Mouse (Mus musculus) ES-Bruce4 (cell line): Measurements from ENCODE around the gene Gucy2d. TPM values are rescaled to one million over a fixed set of nuclear protein-coding genes. Genes with fewer than 3 reads are reported as not detected.

Source experiments
- H3K27ac ChIP-seq: 2 replicates; pipeline ENCODE4 v1.5.1; 2012; ENCODE audit warnings: low read length, inconsistent platforms; ENCODE audit not compliant: insufficient read depth
- H3K27me3 ChIP-seq: 2 replicates; pipeline ENCODE4 v1.6.1; 2012; ENCODE audit warnings: mild to moderate bottlenecking, low read length, inconsistent platforms; ENCODE audit not compliant: control insufficient read depth, poor library complexity, insufficient read depth, severe bottlenecking
- H3K36me3 ChIP-seq: 2 replicates; pipeline ENCODE4 v1.6.1; 2012; ENCODE audit warnings: inconsistent platforms, mild to moderate bottlenecking, low read length, moderate library complexity; ENCODE audit not compliant: control insufficient read depth, poor library complexity, insufficient read depth, severe bottlenecking
- H3K4me1 ChIP-seq: one replicate; pipeline ENCODE4 v1.8.1; 2011; ENCODE audit warnings: low read length; ENCODE audit not compliant: control insufficient read depth, insufficient read depth
- H3K4me3 ChIP-seq: 2 replicates; pipeline ENCODE4 v1.5.1; 2011; ENCODE audit warnings: low read depth, mild to moderate bottlenecking, low read length
- H3K9ac ChIP-seq: 2 replicates; pipeline ENCODE4 v1.6.1; 2012; ENCODE audit warnings: low read depth, mild to moderate bottlenecking, inconsistent platforms; ENCODE audit not compliant: poor library complexity, severe bottlenecking
- H3K9me3 ChIP-seq: replicated peaks from 2 replicates; pipeline ENCODE4 v1.6.1; 2012; ENCODE audit warnings: mild to moderate bottlenecking, low read length, inconsistent platforms; ENCODE audit not compliant: control insufficient read depth, poor library complexity, insufficient read depth, severe bottlenecking
- CTCF ChIP-seq: IDR thresholded peaks from one replicate; pipeline ENCODE4 v1.8.1; 2011; ENCODE audit warnings: low read depth, low read length
- EP300 ChIP-seq: IDR thresholded peaks from 2 replicates; pipeline ENCODE4 v1.6.1; 2011; ENCODE audit warnings: low read depth, low read length; ENCODE audit not compliant: insufficient read depth
- POLR2A ChIP-seq: IDR thresholded peaks from one replicate; pipeline ENCODE4 v1.8.1; 2011; ENCODE audit warnings: low read length; ENCODE audit not compliant: insufficient read depth
- polyA plus RNA-seq: library from polyadenylated mRNA; stranded (reverse); fragments of >200 nt; gene quantifications from 2 replicates; pipeline ENCODE4 v1.2.4, GENCODE M21; 2011; ENCODE audit warnings: low read depth; ENCODE audit not compliant: missing spikeins, insufficient read depth, insufficient read length

Gucy2d gene
- polyA plus RNA-seq, 1 experiment, result not detected

GRCm38 (mm10) chr7:98477153-98477552 is 36.9 kb downstream of the Gucy2d start:
- no peak overlapping the region for H3K27ac ChIP-seq
- H3K4me1 ChIP-seq, result no peaks in the 10 kb centered on the region
- H3K4me3 ChIP-seq, result no peak overlapping the region
- no peaks in the 10 kb centered on the region for H3K27me3 ChIP-seq
- no peak overlapping the region for H3K9ac ChIP-seq
- TF ChIP-seq EP300 (no peak), CTCF (no peak), POLR2A (no peak)
- H3K36me3 ChIP-seq, result no peaks in the 10 kb centered on the region
- no peaks in the 10 kb centered on the region for H3K9me3 ChIP-seq

GRCm38 (mm10) chr7:98480481-98480880 is 40.3 kb downstream of the Gucy2d start:
- H3K4me3 ChIP-seq, result no peak overlapping the region
- no peak for TF ChIP-seq EP300
- TF ChIP-seq CTCF, result no peak
- TF ChIP-seq POLR2A, result no peak
- no peaks in the 10 kb centered on the region for H3K36me3 ChIP-seq
- no peak overlapping the region for H3K27ac ChIP-seq
- no peaks in the 10 kb centered on the region for H3K27me3 ChIP-seq
- H3K4me1 ChIP-seq, result no peaks in the 10 kb centered on the region
- H3K9ac ChIP-seq, result no peak overlapping the region
- H3K9me3 ChIP-seq, result no peaks in the 10 kb centered on the region

- Histone ChIP-seq H3K4me1 (no peaks in the 10 kb centered on the region), H3K4me3 (no peak overlapping the region), H3K27me3 (no peaks in the 10 kb centered on the region), H3K36me3 (no peaks in the 10 kb centered on the region), H3K9me3 (no peaks in the 10 kb centered on the region), H3K27ac (no peak overlapping the region), H3K9ac (no peak overlapping the region)
- TF ChIP-seq CTCF (peak; percentile 88), POLR2A (no peak)
Observed at GRCm38 (mm10) chr7:98481066-98481734, 41.0 kb downstream of the Gucy2d start.

GRCm38 (mm10) chr7:98481861-98482260 is 41.6 kb downstream of the Gucy2d start:
- Histone ChIP-seq H3K9me3 (no peaks in the 10 kb centered on the region), H3K4me3 (no peak overlapping the region), H3K4me1 (no peaks in the 10 kb centered on the region)

GRCm38 (mm10) chr7:98482551-98483267 is 42.5 kb downstream of the Gucy2d start:
- H3K27ac ChIP-seq, result no peak overlapping the region
- no peaks in the 10 kb centered on the region for H3K4me1 ChIP-seq
- TF ChIP-seq EP300 (no peak), POLR2A (no peak), CTCF (no peak)
- no peak overlapping the region for H3K9ac ChIP-seq
- H3K4me3 ChIP-seq, result no peak overlapping the region
- no peaks in the 10 kb centered on the region for H3K36me3 ChIP-seq
- no peaks in the 10 kb centered on the region for H3K27me3 ChIP-seq
- no peaks in the 10 kb centered on the region for H3K9me3 ChIP-seq

More at GRCm38 (mm10) chr7:98481861-98482260, 41.6 kb downstream of the Gucy2d start:
- Histone ChIP-seq H3K36me3 (no peaks in the 10 kb centered on the region), H3K27me3 (no peaks in the 10 kb centered on the region), H3K27ac (no peak overlapping the region), H3K9ac (no peak overlapping the region)
- TF ChIP-seq EP300 (no peak), CTCF (no peak), POLR2A (no peak)

GRCm38 (mm10) chr7:98483268-98483607 is 43.0 kb downstream of the Gucy2d start:
- Histone ChIP-seq H3K36me3 (no peaks in the 10 kb centered on the region), H3K4me1 (no peaks in the 10 kb centered on the region), H3K9ac (no peak overlapping the region), H3K27ac (no peak overlapping the region), H3K9me3 (no peaks in the 10 kb centered on the region), H3K4me3 (no peak overlapping the region), H3K27me3 (no peaks in the 10 kb centered on the region)
- TF ChIP-seq CTCF, result no peak
- no peak for TF ChIP-seq EP300
- no peak for TF ChIP-seq POLR2A
